Mouse (Mus musculus) midbrain, embryonic 12.5 days (tissue): ENCODE results near the gene Mall. TPM values are rescaled to one million over a fixed set of nuclear protein-coding genes. Genes with fewer than 3 reads are reported as not detected.

Source experiments
- ATAC-seq: fragments of 200-750 bp; cut with Nextera tagmentation; 2 replicates; pipeline ENCODE4 v1.8.0; 2017; ENCODE audit warnings: low read depth, moderate TSS enrichment, moderate library complexity; ENCODE audit not compliant: low FRiP score
- H3K27ac ChIP-seq: fragments of 300-500 bp; sonication (generic); replicated peaks from 2 replicates; pipeline ENCODE4 v1.5.1; 2016; ENCODE audit warnings: mild to moderate bottlenecking
- H3K27me3 ChIP-seq: fragments of 300-500 bp; sonication (generic); 2 replicates; pipeline ENCODE4 v1.6.1; 2016; ENCODE audit warnings: mild to moderate bottlenecking
- H3K36me3 ChIP-seq: fragments of 300-500 bp; sonication (generic); 2 replicates; pipeline ENCODE4 v1.6.1; 2016
- H3K4me1 ChIP-seq: fragments of 300-500 bp; sonication (generic); 2 replicates; pipeline ENCODE4 v1.6.1; 2016
- H3K4me2 ChIP-seq: fragments of 300-500 bp; sonication (generic); replicated peaks from 2 replicates; pipeline ENCODE4 v1.6.1; 2016; ENCODE audit warnings: mild to moderate bottlenecking, moderate library complexity
- H3K4me3 ChIP-seq: fragments of 300-500 bp; sonication (generic); 2 replicates; pipeline ENCODE4 v1.5.1; 2016; ENCODE audit warnings: mild to moderate bottlenecking
- H3K9ac ChIP-seq: fragments of 300-500 bp; sonication (generic); replicated peaks from 2 replicates; pipeline ENCODE4 v1.6.1; 2016; ENCODE audit warnings: mild to moderate bottlenecking, moderate library complexity
- H3K9me3 ChIP-seq: fragments of 300-500 bp; sonication (generic); 2 replicates; pipeline ENCODE4 v1.6.1; 2016; ENCODE audit warnings: mild to moderate bottlenecking
- whole genome bisulfite sequencing: fragments of 180-500 bp; shearing (Covaris S2); methylation state at CpG from one replicate; pipeline ENCODE4 v1.1.7; 2016; 5-methylcytosine and 5-hydroxymethylcytosine counted together
- polyA plus RNA-seq: library from polyadenylated mRNA; unstranded; fragments of >200 nt; fragmentation: Nextera tagmentation; extraction: Ambion mirVana; gene quantifications from 2 replicates; pipeline ENCODE4 v1.2.1, GENCODE M21; 2016

Mall gene
- polyA plus RNA-seq, result 0.63 and 0.74 TPM in 2 replicates

GRCm38 (mm10) chr2:127729671-127730070 is at the start of gene Mall:
Mall (minus strand) TSS chr2:127729932.
- peaks cover 9% of the 10 kb centered on the region for H3K4me1 ChIP-seq
- peak within 1 kb of the TSS; percentile 40 for H3K4me2 ChIP-seq
- H3K27me3 ChIP-seq, result peaks cover 26% of the 10 kb centered on the region
- peak within 1 kb of the TSS; percentile 14; the same call in 1 of the 2 replicates for H3K4me3 ChIP-seq
- no peak for ATAC-seq
- no peaks in the 10 kb centered on the region for H3K36me3 ChIP-seq
- no peak within 1 kb of the TSS for H3K27ac ChIP-seq
- H3K9ac ChIP-seq, result peak within 1 kb of the TSS; percentile 20; the same call in 1 of the 2 replicates
- WGBS, result 3% methylated on average over 26 of the region's 26 CpGs
- H3K9me3 ChIP-seq, result no peaks in the 10 kb centered on the region

- no peaks in the 10 kb centered on the region for H3K27me3 ChIP-seq
- no peaks in the 10 kb centered on the region for H3K9me3 ChIP-seq
- peaks cover 29% of the 10 kb centered on the region for H3K36me3 ChIP-seq
- H3K9ac ChIP-seq, result no peak overlapping the region
- WGBS, result 91% methylated on average over 5 of the region's 5 CpGs
- no peak overlapping the region for H3K4me2 ChIP-seq
- H3K27ac ChIP-seq, result no peak overlapping the region
- H3K4me1 ChIP-seq, result peaks cover 10% of the 10 kb centered on the region
- H3K4me3 ChIP-seq, result no peak overlapping the region
- no peak for ATAC-seq
Observed at GRCm38 (mm10) chr2:127778451-127778850, 48.7 kb upstream of the Mall start.

GRCm38 (mm10) chr2:127775013-127775412 is 45.3 kb upstream of the Mall start:
- H3K27ac ChIP-seq, result peak overlapping the region; percentile 54; the same call in 1 of the 2 replicates

DNA sequence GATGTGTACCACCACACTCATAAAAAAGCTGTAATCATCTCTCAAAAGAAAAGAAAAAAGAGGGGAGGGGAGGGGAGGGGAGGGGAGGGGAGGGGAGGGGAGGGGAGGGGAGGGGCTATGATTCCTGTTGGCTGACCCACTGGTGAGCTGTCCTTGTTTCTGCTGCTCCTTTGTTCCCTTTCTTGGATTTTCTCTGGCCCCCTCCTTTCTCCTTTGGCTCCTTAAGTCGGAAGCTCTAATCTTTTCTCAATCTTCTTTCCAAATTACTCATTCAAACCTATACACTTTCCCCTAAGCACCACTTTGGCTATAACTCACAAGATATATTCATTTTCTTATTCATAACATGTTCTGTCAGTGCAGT is 44.8 kb upstream of the Mall start:
- H3K27me3 ChIP-seq, result no peaks in the 10 kb centered on the region
- peak; percentile 68 for ATAC-seq
- 0 out of 2 replicates have a peak overlapping the region, but pooled peaks have one; percentile 4 for H3K4me3 ChIP-seq
- peaks cover 47% of the 10 kb centered on the region for H3K36me3 ChIP-seq
- H3K9ac ChIP-seq, result 0 out of 2 replicates have a peak overlapping the region, but pooled peaks have one; percentile 43
- peak overlapping the region; percentile 38 for H3K4me2 ChIP-seq
- WGBS, result 0% methylated on average over 1 of the region's 1 CpGs
- H3K4me1 ChIP-seq, result peaks cover 10% of the 10 kb centered on the region
- peak overlapping the region; percentile 82 for H3K27ac ChIP-seq
- H3K9me3 ChIP-seq, result no peaks in the 10 kb centered on the region

More at GRCm38 (mm10) chr2:127775013-127775412, 45.3 kb upstream of the Mall start:
- Histone ChIP-seq H3K4me2 (no peak overlapping the region), H3K9me3 (no peaks in the 10 kb centered on the region), H3K4me3 (no peak overlapping the region), H3K9ac (no peak overlapping the region), H3K27me3 (no peaks in the 10 kb centered on the region), H3K36me3 (peaks cover 48% of the 10 kb centered on the region), H3K4me1 (peaks cover 10% of the 10 kb centered on the region)
- WGBS, result 65% methylated on average over 3 of the region's 3 CpGs
- 0 out of 2 replicates have a peak, but pooled peaks have one; percentile 58 for ATAC-seq

DNA sequence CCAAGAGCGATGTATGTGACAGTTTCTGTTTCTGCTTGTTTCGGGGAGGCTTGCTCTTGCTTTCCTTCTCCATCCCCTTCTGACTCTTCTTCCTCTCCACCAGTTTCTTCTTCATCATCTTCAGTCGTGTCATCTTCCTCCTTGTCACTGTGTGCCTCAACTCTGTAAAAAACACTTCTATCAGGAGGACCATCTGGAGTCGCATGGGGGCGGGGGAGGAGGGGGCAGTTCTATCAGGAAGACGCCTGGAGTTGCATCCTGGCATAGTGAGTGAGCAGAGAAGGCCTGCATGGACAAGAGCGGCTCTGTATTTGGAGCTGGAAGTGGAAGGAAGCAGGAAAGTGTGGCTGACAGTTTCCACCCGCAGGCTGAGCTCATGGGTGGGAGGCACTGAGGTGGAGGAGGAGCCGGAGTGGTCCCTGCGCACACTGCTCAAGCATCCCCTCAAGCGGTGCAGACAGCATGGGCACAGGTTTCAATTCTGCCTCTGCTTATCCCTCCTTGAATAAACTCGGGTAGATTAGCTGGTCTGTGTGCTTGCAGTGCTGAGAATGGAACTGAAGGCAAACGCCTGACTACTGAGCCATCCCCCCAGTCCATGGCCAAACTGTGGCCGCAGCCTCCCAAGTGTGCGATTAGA is 44.3 kb upstream of the Mall start:
- peak overlapping the region; percentile 82 for H3K27ac ChIP-seq
- WGBS, result 23% methylated on average over 15 of the region's 15 CpGs
- peak overlapping the region; percentile 38 for H3K4me2 ChIP-seq
- H3K9ac ChIP-seq, result peak overlapping the region; percentile 43; the same call in 1 of the 2 replicates
- H3K36me3 ChIP-seq, result peaks cover 46% of the 10 kb centered on the region
- ATAC-seq, result peak; percentile 85
- 0 out of 2 replicates have a peak overlapping the region, but pooled peaks have one; percentile 4 for H3K4me3 ChIP-seq
- H3K27me3 ChIP-seq, result no peaks in the 10 kb centered on the region
- peaks cover 10% of the 10 kb centered on the region for H3K4me1 ChIP-seq
- no peaks in the 10 kb centered on the region for H3K9me3 ChIP-seq

GRCm38 (mm10) chr2:127761587-127761986 is 31.9 kb upstream of the Mall start:
- Histone ChIP-seq H3K9me3 (no peaks in the 10 kb centered on the region), H3K4me2 (no peak overlapping the region), H3K27me3 (no peaks in the 10 kb centered on the region), H3K9ac (no peak overlapping the region), H3K4me3 (no peak overlapping the region), H3K4me1 (no peaks in the 10 kb centered on the region), H3K27ac (no peak overlapping the region), H3K36me3 (peaks cover 57% of the 10 kb centered on the region)
- ATAC-seq, result no peak
- 94% methylated on average over 5 of the region's 5 CpGs for WGBS

- 83% methylated on average over 10 of the region's 10 CpGs for WGBS
- Histone ChIP-seq H3K27ac (no peak overlapping the region), H3K4me2 (no peak overlapping the region), H3K36me3 (peaks cover 56% of the 10 kb centered on the region), H3K4me3 (no peak overlapping the region), H3K27me3 (no peaks in the 10 kb centered on the region), H3K9ac (no peak overlapping the region), H3K4me1 (no peaks in the 10 kb centered on the region), H3K9me3 (no peaks in the 10 kb centered on the region)
- ATAC-seq, result no peak
Observed at GRCm38 (mm10) chr2:127760429-127761000, 30.8 kb upstream of the Mall start.

GRCm38 (mm10) chr2:127760014-127760413 is 30.3 kb upstream of the Mall start:
- H3K4me3 ChIP-seq, result no peak overlapping the region
- H3K4me1 ChIP-seq, result no peaks in the 10 kb centered on the region
- no peak overlapping the region for H3K27ac ChIP-seq
- WGBS, result 92% methylated on average over 6 of the region's 6 CpGs
- H3K36me3 ChIP-seq, result peaks cover 54% of the 10 kb centered on the region
- ATAC-seq, result no peak
- no peak overlapping the region for H3K9ac ChIP-seq
- no peaks in the 10 kb centered on the region for H3K27me3 ChIP-seq
- no peak overlapping the region for H3K4me2 ChIP-seq
- H3K9me3 ChIP-seq, result no peaks in the 10 kb centered on the region

- Histone ChIP-seq H3K4me3 (no peak overlapping the region), H3K9ac (no peak overlapping the region), H3K27me3 (no peaks in the 10 kb centered on the region), H3K36me3 (peaks cover 48% of the 10 kb centered on the region), H3K9me3 (no peaks in the 10 kb centered on the region), H3K4me1 (no peaks in the 10 kb centered on the region), H3K4me2 (no peak overlapping the region), H3K27ac (no peak overlapping the region)
- WGBS, result 90% methylated on average over 5 of the region's 5 CpGs
- no peak for ATAC-seq
Observed at GRCm38 (mm10) chr2:127759157-127759880, 29.6 kb upstream of the Mall start.

- 54% methylated on average over 8 of the region's 8 CpGs for WGBS
- Histone ChIP-seq H3K4me3 (no peak overlapping the region), H3K9me3 (no peaks in the 10 kb centered on the region), H3K4me1 (no peaks in the 10 kb centered on the region), H3K27me3 (no peaks in the 10 kb centered on the region), H3K9ac (no peak overlapping the region), H3K36me3 (peaks cover 45% of the 10 kb centered on the region), H3K4me2 (no peak overlapping the region), H3K27ac (peak overlapping the region; percentile 36; the same call in 1 of the 2 replicates)
- ATAC-seq, result no peak
Observed at GRCm38 (mm10) chr2:127757171-127757570, 27.4 kb upstream of the Mall start.

DNA sequence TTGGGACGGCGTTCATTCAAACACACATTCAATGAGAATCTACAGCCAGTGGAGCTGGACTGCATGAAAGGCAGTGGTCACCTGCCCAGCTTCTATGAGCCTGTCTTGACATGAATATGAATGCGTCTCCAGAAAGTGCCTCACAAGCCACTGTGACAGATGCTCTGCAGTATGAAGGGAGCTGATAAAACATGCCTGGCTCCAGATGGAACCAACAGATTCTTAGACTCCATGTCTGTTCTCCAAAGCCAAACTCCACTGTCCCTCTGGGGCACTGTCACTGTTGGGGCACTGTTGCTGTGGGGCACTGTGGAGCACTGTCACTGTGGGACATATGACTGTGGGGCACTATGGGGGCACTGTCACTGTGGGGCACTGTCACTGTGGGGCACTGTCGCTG is 24.4 kb upstream of the Mall start:
- H3K9ac ChIP-seq, result no peak overlapping the region
- no peak overlapping the region for H3K4me3 ChIP-seq
- H3K27me3 ChIP-seq, result no peaks in the 10 kb centered on the region
- H3K36me3 ChIP-seq, result peaks cover 22% of the 10 kb centered on the region
- WGBS, result 94% methylated on average over 4 of the region's 4 CpGs
- no peaks in the 10 kb centered on the region for H3K9me3 ChIP-seq
- ATAC-seq, result no peak
- H3K4me2 ChIP-seq, result no peak overlapping the region
- H3K4me1 ChIP-seq, result no peaks in the 10 kb centered on the region
- no peak overlapping the region for H3K27ac ChIP-seq
